Mouse (Mus musculus) testis, postnatal 14 days (tissue): Measurements from ENCODE around the gene Gm13083.
"Not testable (repeated sequence)": the region's sequence is repeated elsewhere in the genome, so short reads cannot be mapped to it uniquely, and the experiment has no call there.

Source experiments
- DNase-seq: peaks from one replicate; pipeline ENCODE4 v3.0.0; 2021; ENCODE audit warnings: low spot score

Gene Gm13083

GRCm38 (mm10) chr4:143614703-143615102, at the start of gene Gm13083:
TSS of gene Gm13083 (plus strand) at chr4:143615003.
- DNase-seq = not testable (repeated sequence)

GRCm38 (mm10) chr4:143611927-143612326, 2.9 kb upstream of the Gm13083 start:
- DNase-seq = not testable (repeated sequence)

DNA sequence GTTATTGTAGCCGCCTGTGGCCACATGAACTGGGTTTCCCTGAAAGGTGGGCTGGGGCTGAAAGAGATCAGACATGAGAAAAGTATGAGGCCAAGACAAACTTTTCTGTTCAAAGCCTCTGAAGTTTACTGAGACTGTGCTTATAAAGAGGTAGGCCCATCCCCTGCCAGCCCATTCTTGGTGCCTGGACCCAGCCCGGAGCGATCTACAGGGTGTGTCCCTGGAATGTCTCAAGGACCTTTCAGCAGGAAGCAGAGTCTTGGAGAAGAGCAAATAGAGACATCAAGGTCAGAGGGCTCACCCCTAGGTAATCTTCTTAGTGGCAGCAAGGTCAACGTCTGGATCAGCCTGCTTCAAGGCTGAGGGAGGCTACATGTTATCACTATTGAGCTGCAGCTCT, 3.3 kb downstream of the Gm13083 start:
- not testable (repeated sequence) for DNase-seq

- DNase-seq = not testable (repeated sequence)
Measured at GRCm38 (mm10) chr4:143657146-143657545, 42.3 kb downstream of the Gm13083 start, which contains the start of gene Gm13088. TSS of gene Gm13088 (minus strand) at chr4:143657246.
